In genomic region chr3:131237061-131237460, GRCm38 (mm10) we compare ENCODE assay signal across 17 mouse cellular contexts. TPM values are rescaled to one million over a fixed set of nuclear protein-coding genes. Genes with fewer than 3 reads are reported as not detected.
DNase-seq lines count a peak whose midpoint lies in the region; ATAC-seq and TF ChIP-seq lines count a peak whose summit lies in the region.
"Had no signal": no experiment of that assay in that cellular context is flagged by ENCODE, and none has a peak within 500 bp of the region (broad histone marks: within the 10 kb centered on the region; RNA-seq: fewer than 3 reads in every experiment).

No protein-coding gene starts in this region.

- TF ChIP-seq EP300 in lung, postnatal 0 days (IDR thresholded peaks at IDR 0.05) = no peak

- WGBS in kidney, embryonic 15.5 days = 82% methylated on average over 6 of the region's 6 CpGs
- WGBS in kidney, embryonic 14.5 days = 83% methylated on average over 6 of the region's 6 CpGs
- 61% methylated on average over 6 of the region's 6 CpGs for WGBS in lung, postnatal 0 days

- H3K4me3 ChIP-seq in kidney, embryonic 15.5 days (replicated peaks) = no peak overlapping the region
- no peak overlapping the region for H3K4me3 ChIP-seq in kidney, embryonic 14.5 days (ENCODE audit: low read length)
- no peak overlapping the region for H3K4me3 ChIP-seq in lung, postnatal 0 days (ENCODE audit: low read depth, low read length)
- H3K4me3 ChIP-seq: embryonic facial prominence, embryonic 15.5 days; heart, adult 2 months; heart, embryonic 13.5 days; hindbrain, embryonic 10.5 days; intestine, embryonic 15.5 days; limb, embryonic 12.5 days; liver, embryonic 15.5 days; neural tube, embryonic 13.5 days had no signal

- no peak overlapping the region for H3K27ac ChIP-seq in kidney, embryonic 15.5 days
- no peak overlapping the region for H3K27ac ChIP-seq in kidney, embryonic 14.5 days (ENCODE audit: low read depth, low read length)
- no peak overlapping the region for H3K27ac ChIP-seq in lung, postnatal 0 days (ENCODE audit: low read length)
- H3K27ac ChIP-seq: embryonic facial prominence, embryonic 15.5 days; heart, adult 2 months; heart, embryonic 13.5 days; hindbrain, embryonic 10.5 days; hindbrain, postnatal 0 days; intestine, embryonic 15.5 days; limb, embryonic 12.5 days; liver, embryonic 15.5 days; neural tube, embryonic 13.5 days; stomach, postnatal 0 days had no signal

- H3K9ac ChIP-seq in kidney, embryonic 15.5 days = no peak overlapping the region
- no peak overlapping the region for H3K9ac ChIP-seq in kidney, embryonic 14.5 days (ENCODE audit: low read depth, low read length)
- no peak overlapping the region for H3K9ac ChIP-seq in lung, postnatal 0 days (replicated peaks; ENCODE audit: low read depth)
- H3K9ac ChIP-seq: embryonic facial prominence, embryonic 15.5 days; heart, embryonic 13.5 days; intestine, embryonic 15.5 days; limb, embryonic 12.5 days; liver, embryonic 15.5 days; neural tube, embryonic 13.5 days had no signal

- no peak for TF ChIP-seq CTCF in lung, postnatal 0 days (IDR thresholded peaks at IDR 0.05)

- peak; percentile 78 for DNase-seq in lung, postnatal 0 days (ENCODE audit: low spot score)
- no peak for DNase-seq in lung, postnatal 14 days
- DNase-seq in ZHBTc4 (ENCODE audit: low read depth, low spot score) = peak; percentile 18
- DNase-seq in lung, postnatal 10 days = peak; percentile 29
- DNase-seq in urinary bladder, postnatal 14 days (ENCODE audit: low spot score) = no peak

- H3K4me2 ChIP-seq in kidney, embryonic 15.5 days = no peak overlapping the region
- H3K4me2 ChIP-seq in kidney, embryonic 14.5 days (replicated peaks; ENCODE audit: low read depth, low read length) = no peak overlapping the region
- H3K4me2 ChIP-seq in lung, postnatal 0 days (replicated peaks; ENCODE audit: low read depth, low read length) = no peak overlapping the region
- H3K4me2 ChIP-seq: embryonic facial prominence, embryonic 15.5 days; heart, embryonic 13.5 days; intestine, embryonic 15.5 days; limb, embryonic 12.5 days; liver, embryonic 15.5 days; neural tube, embryonic 13.5 days had no signal

- H3K9me3 ChIP-seq in kidney, embryonic 15.5 days (replicated peaks) = no peaks in the 10 kb centered on the region
- H3K9me3 ChIP-seq in kidney, embryonic 14.5 days (ENCODE audit: control insufficient read depth, low read length) = no peaks in the 10 kb centered on the region
- no peaks in the 10 kb centered on the region for H3K9me3 ChIP-seq in lung, postnatal 0 days (ENCODE audit: low read length)
- H3K9me3 ChIP-seq: embryonic facial prominence, embryonic 15.5 days; heart, embryonic 13.5 days; hindbrain, embryonic 10.5 days; intestine, embryonic 15.5 days; limb, embryonic 12.5 days; liver, embryonic 15.5 days; neural tube, embryonic 13.5 days had no signal

- 0 out of 2 replicates have a peak, but pooled peaks cover 3% of the 10 kb centered on the region for H3K4me1 ChIP-seq in kidney, embryonic 15.5 days
- H3K4me1 ChIP-seq in kidney, embryonic 14.5 days (ENCODE audit: control insufficient read depth, insufficient read depth, low read length) = no peaks in the 10 kb centered on the region
- H3K4me1 ChIP-seq in lung, postnatal 0 days (ENCODE audit: insufficient read depth, low read depth, low read length) = no peaks in the 10 kb centered on the region
- H3K4me1 ChIP-seq: heart, embryonic 13.5 days; intestine, embryonic 15.5 days; liver, embryonic 15.5 days had no signal

- no peaks in the 10 kb centered on the region for H3K27me3 ChIP-seq in kidney, embryonic 15.5 days
- no peaks in the 10 kb centered on the region for H3K27me3 ChIP-seq in kidney, embryonic 14.5 days (ENCODE audit: control insufficient read depth, insufficient read depth, low read length)
- H3K27me3 ChIP-seq in lung, postnatal 0 days (replicated peaks; ENCODE audit: insufficient read depth, low read length) = no peaks in the 10 kb centered on the region
- H3K27me3 ChIP-seq: embryonic facial prominence, embryonic 15.5 days; heart, embryonic 13.5 days; intestine, embryonic 15.5 days; limb, embryonic 12.5 days; liver, embryonic 15.5 days; neural tube, embryonic 13.5 days had no signal

- ATAC-seq in kidney, embryonic 15.5 days (replicated peaks; ENCODE audit: low FRiP score) = 0 out of 2 replicates have a peak, but pooled peaks have one; percentile 5
- no peak for ATAC-seq in kidney, embryonic 14.5 days (ENCODE audit: low FRiP score, low TSS enrichment)
- ATAC-seq in lung, postnatal 0 days = peak; percentile 71

- peaks cover 53% of the 10 kb centered on the region for H3K36me3 ChIP-seq in kidney, embryonic 15.5 days
- peaks cover 24% of the 10 kb centered on the region; the same call in 1 of the 2 replicates for H3K36me3 ChIP-seq in kidney, embryonic 14.5 days (ENCODE audit: control insufficient read depth, insufficient read depth, low read length)
- peaks cover 13% of the 10 kb centered on the region; the same call in 1 of the 2 replicates for H3K36me3 ChIP-seq in lung, postnatal 0 days (ENCODE audit: insufficient read depth, low read length)
- H3K36me3 ChIP-seq: neural tube, embryonic 13.5 days had no signal

RNA-seq across cellular contexts. Expression of gene Hadh, which starts 34.8 kb away (rescaled TPM):
- polyA plus RNA-seq in kidney, embryonic 15.5 days (2015; fragmentation: Nextera tagmentation; extraction: Ambion mirVana) = 125 and 130 TPM in 2 replicates
- 130 and 134 TPM in 2 replicates for polyA plus RNA-seq in kidney, embryonic 14.5 days (2014; fragmentation: Nextera tagmentation; extraction: Ambion mirVana)
- 119 TPM in 2 replicates for polyA plus RNA-seq in lung, postnatal 0 days (2015; fragmentation: Nextera tagmentation; extraction: Ambion mirVana)

Comparison
In these comparisons a context has a peak if more than half of its experiments do, and no peak if none do; other contexts are left out.
1. DNase-seq: peak in lung, postnatal 0 days (single experiment), ZHBTc4 (single experiment) and lung, postnatal 10 days (single experiment); none in lung, postnatal 14 days (single experiment) and urinary bladder, postnatal 14 days (single experiment).